Mouse (Mus musculus) heart, postnatal 0 days (tissue): ENCODE measurements around the gene Flywch1. TPM values are rescaled to one million over a fixed set of nuclear protein-coding genes. Genes with fewer than 3 reads are reported as not detected.

Experiments used
- ATAC-seq: fragments of 200-750 bp; cut with Nextera tagmentation; 2 replicates; pipeline ENCODE4 v1.8.0; 2017; ENCODE audit warnings: low read depth, moderate number of reproducible peaks, moderate library complexity; ENCODE audit not compliant: insufficient read depth
- DNase-seq: peaks from one replicate; pipeline ENCODE4 v3.0.0-alpha.2; 2016; ENCODE audit warnings: low spot score
- H3K27ac ChIP-seq: fragments of 300-500 bp; sonication (generic); 2 replicates; pipeline ENCODE4 v1.5.1; 2014; ENCODE audit warnings: low read depth, mild to moderate bottlenecking
- H3K27me3 ChIP-seq: fragments of 300-500 bp; sonication (generic); 2 replicates; pipeline ENCODE4 v1.6.1; 2014; ENCODE audit warnings: low read length, mixed read lengths; ENCODE audit not compliant: control insufficient read depth, insufficient read depth
- H3K36me3 ChIP-seq: fragments of 300-500 bp; sonication (generic); replicated peaks from 2 replicates; pipeline ENCODE4 v1.6.1; 2014; ENCODE audit warnings: low read length, mixed read lengths; ENCODE audit not compliant: control insufficient read depth, insufficient read depth
- H3K4me1 ChIP-seq: fragments of 300-500 bp; sonication (generic); 2 replicates; pipeline ENCODE4 v1.6.1; 2014; ENCODE audit warnings: antibody characterized with exemption; ENCODE audit not compliant: control insufficient read depth, insufficient read depth
- H3K4me2 ChIP-seq: fragments of 300-500 bp; sonication (generic); 2 replicates; pipeline ENCODE4 v1.6.1; 2014; ENCODE audit warnings: low read depth, mild to moderate bottlenecking, low read length, moderate library complexity
- H3K4me3 ChIP-seq: fragments of 300-500 bp; sonication (generic); 2 replicates; pipeline ENCODE4 v1.5.1; 2014; ENCODE audit warnings: low read depth, low read length
- H3K9ac ChIP-seq: fragments of 300-500 bp; sonication (generic); replicated peaks from 2 replicates; pipeline ENCODE4 v1.6.1; 2014; ENCODE audit warnings: low read depth, low read length, mixed read lengths
- H3K9me3 ChIP-seq: fragments of 300-500 bp; sonication (generic); replicated peaks from 2 replicates; pipeline ENCODE4 v1.6.1; 2016; ENCODE audit warnings: low read length; ENCODE audit not compliant: control insufficient read depth
- CTCF ChIP-seq: IDR thresholded peaks from 2 replicates; pipeline ENCODE4 v1.5.1; 2016; ENCODE audit warnings: antibody characterized with exemption, control low read depth, low read depth
- EP300 ChIP-seq: IDR thresholded peaks from 2 replicates; pipeline ENCODE4 v1.6.1; 2016; ENCODE audit warnings: antibody characterized with exemption, low read depth
- WGBS: fragments of 180-500 bp; shearing (Covaris S2); extraction: QIAGEN DNeasy Blood & Tissue Kit; methylation state at CpG from one replicate; pipeline ENCODE4 v1.1.7; 2014; 5-methylcytosine and 5-hydroxymethylcytosine counted together
- polyA plus RNA-seq: library from polyadenylated mRNA; unstranded; fragments of >200 nt; fragmentation: Nextera tagmentation; extraction: Ambion mirVana; gene quantifications from 2 replicates; pipeline ENCODE4 v1.2.1, GENCODE M21; 2015
- total RNA-seq: library from RNA; depleted of rRNA; stranded (reverse); fragments of >200 nt; gene quantifications from 2 replicates; pipeline ENCODE4 v1.2.3, GENCODE M21; 2014; ENCODE audit warnings: low replicate concordance

Flywch1 gene
- total and polyA plus RNA-seq, 2 experiments from 2014 or later: 34.8 to 72.2 TPM

- peak overlapping the region; percentile 30; the same call in 1 of the 2 replicates for H3K27ac ChIP-seq
- peak overlapping the region; percentile 55 for H3K4me3 ChIP-seq
- H3K9ac ChIP-seq: peak overlapping the region; percentile 48
- peaks cover 47% of the 10 kb centered on the region for H3K27me3 ChIP-seq
- ATAC-seq: peak; percentile 89
- 1% methylated on average over 33 of the region's 46 CpGs for WGBS
- no peaks in the 10 kb centered on the region for H3K9me3 ChIP-seq
- peak overlapping the region; percentile 70 for H3K4me2 ChIP-seq
- H3K4me1 ChIP-seq: peaks cover 15% of the 10 kb centered on the region
- TF ChIP-seq CTCF (no peak), EP300 (no peak)
- peak; percentile 89 for DNase-seq
- H3K36me3 ChIP-seq: peaks cover 19% of the 10 kb centered on the region
Observed at GRCm38 (mm10) chr17:23740136-23740584, 31.2 kb downstream of the Flywch1 start.

GRCm38 (mm10) chr17:23739202-23740135, 31.9 kb downstream of the Flywch1 start:
- peaks cover 40% of the 10 kb centered on the region for H3K27me3 ChIP-seq

DNA sequence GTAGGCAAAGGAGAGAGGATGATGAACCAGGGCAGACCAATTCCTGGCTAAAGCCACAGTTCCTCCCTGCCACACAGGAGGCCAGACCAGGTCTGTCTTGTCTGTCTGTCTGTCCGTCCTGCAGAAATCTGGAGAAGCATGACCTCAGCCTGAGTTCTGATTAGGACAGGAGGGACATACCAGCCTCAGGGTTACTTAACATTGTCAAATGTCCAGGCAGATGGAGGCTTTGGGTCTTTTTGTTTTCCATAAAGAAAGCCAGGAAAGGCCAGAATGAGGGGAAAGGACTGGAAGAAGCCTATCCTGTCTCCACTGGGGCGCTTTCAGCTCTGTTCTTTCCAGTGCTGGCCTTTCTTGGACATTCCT, 32.6 kb downstream of the Flywch1 start:
- H3K4me1 ChIP-seq: peaks cover 15% of the 10 kb centered on the region
- peaks cover 19% of the 10 kb centered on the region for H3K36me3 ChIP-seq
- peak overlapping the region; percentile 70 for H3K4me2 ChIP-seq
- no peaks in the 10 kb centered on the region for H3K9me3 ChIP-seq
- peak overlapping the region; percentile 55 for H3K4me3 ChIP-seq
- TF ChIP-seq EP300: no peak
- no peak for TF ChIP-seq CTCF
- H3K27me3 ChIP-seq: peaks cover 34% of the 10 kb centered on the region
- peak overlapping the region; percentile 48 for H3K9ac ChIP-seq
- WGBS: 49% methylated on average over 2 of the region's 2 CpGs
- DNase-seq (no peak), ATAC-seq (no peak)
- H3K27ac ChIP-seq: no peak overlapping the region

More at GRCm38 (mm10) chr17:23739202-23740135, 31.9 kb downstream of the Flywch1 start:
- Histone ChIP-seq H3K36me3 (peaks cover 19% of the 10 kb centered on the region), H3K4me3 (peak overlapping the region; percentile 55), H3K27ac (peak overlapping the region; percentile 30; the same call in 1 of the 2 replicates), H3K4me2 (peak overlapping the region; percentile 70), H3K9ac (peak overlapping the region; percentile 48), H3K9me3 (no peaks in the 10 kb centered on the region), H3K4me1 (peaks cover 15% of the 10 kb centered on the region)
- TF ChIP-seq EP300 (no peak), CTCF (no peak)
- peak; percentile 17; the same call in 1 of the 2 replicates for ATAC-seq
- 2% methylated on average over 48 of the region's 48 CpGs for WGBS
- peak; percentile 29 for DNase-seq

GRCm38 (mm10) chr17:23737493-23738445, 33.6 kb downstream of the Flywch1 start:
- TF ChIP-seq CTCF (no peak), EP300 (no peak)
- no peaks in the 10 kb centered on the region for H3K9me3 ChIP-seq
- H3K27ac ChIP-seq: no peak overlapping the region
- DNase-seq (no peak), ATAC-seq (no peak)
- no peak overlapping the region for H3K4me2 ChIP-seq
- no peak overlapping the region for H3K4me3 ChIP-seq
- H3K4me1 ChIP-seq: peaks cover 15% of the 10 kb centered on the region
- H3K27me3 ChIP-seq: peaks cover 23% of the 10 kb centered on the region
- 74% methylated on average over 15 of the region's 15 CpGs for WGBS
- H3K9ac ChIP-seq: no peak overlapping the region
- H3K36me3 ChIP-seq: peaks cover 19% of the 10 kb centered on the region

- Histone ChIP-seq H3K9me3 (no peaks in the 10 kb centered on the region), H3K36me3 (peaks cover 19% of the 10 kb centered on the region), H3K27me3 (no peaks in the 10 kb centered on the region), H3K4me3 (no peak overlapping the region), H3K27ac (no peak overlapping the region), H3K4me2 (no peak overlapping the region), H3K9ac (no peak overlapping the region), H3K4me1 (0 out of 2 replicates have a peak, but pooled peaks cover 4% of the 10 kb centered on the region)
- ATAC-seq: no peak
- 47% methylated on average over 1 of the region's 1 CpGs for WGBS
- TF ChIP-seq EP300: no peak
- TF ChIP-seq CTCF: no peak
- no peak for DNase-seq
Observed at GRCm38 (mm10) chr17:23734341-23734740, 37.1 kb downstream of the Flywch1 start.
